Mouse (Mus musculus) myocyte (in vitro differentiated cells): ENCODE measurements around the gene Schip1.

Source experiments
- CEBPB ChIP-seq: IDR thresholded peaks from 2 replicates; pipeline ENCODE4 v1.6.1; 2011; ENCODE audit warnings: mild to moderate bottlenecking, moderate library complexity; ENCODE audit not compliant: poor library complexity, insufficient read depth, severe bottlenecking
- E2F4 ChIP-seq: IDR thresholded peaks from one replicate; pipeline ENCODE4 v1.6.1; 2011; ENCODE audit warnings: mild to moderate bottlenecking, control low read depth, moderate library complexity; ENCODE audit not compliant: insufficient read depth
- MAX ChIP-seq: IDR thresholded peaks from one replicate; pipeline ENCODE4 v1.6.1; 2011; ENCODE audit warnings: low read depth, mild to moderate bottlenecking, control low read depth
- MYOG ChIP-seq, 3 experiments: IDR thresholded peaks; one replicate each; pipeline ENCODE4 v1.6.1; 2011; ENCODE audit warnings: control low read depth in 2 of 3, low read depth in 2 of 3, mild to moderate bottlenecking in 2 of 3; ENCODE audit not compliant: insufficient read length in 2 of 3, control insufficient read depth in 1 of 3, insufficient read depth in 1 of 3
- POLR2A ChIP-seq: IDR thresholded peaks from one replicate; pipeline ENCODE4 v1.6.1; 2011; ENCODE audit warnings: low read depth, mild to moderate bottlenecking, control low read depth, moderate library complexity; ENCODE audit not compliant: insufficient read length
- POLR2AphosphoS2 ChIP-seq: IDR thresholded peaks from one replicate; pipeline ENCODE4 v1.6.1; 2011; ENCODE audit warnings: low read depth, control low read depth; ENCODE audit not compliant: insufficient read length
- TCF12 ChIP-seq: IDR thresholded peaks from one replicate; pipeline ENCODE4 v1.6.1; 2011; ENCODE audit warnings: mild to moderate bottlenecking, control low read depth; ENCODE audit not compliant: poor library complexity, insufficient read depth, severe bottlenecking
- TCF3 ChIP-seq: IDR thresholded peaks from one replicate; pipeline ENCODE4 v1.6.1; 2011; ENCODE audit warnings: low read depth, control low read depth; ENCODE audit not compliant: insufficient read length

DNA sequence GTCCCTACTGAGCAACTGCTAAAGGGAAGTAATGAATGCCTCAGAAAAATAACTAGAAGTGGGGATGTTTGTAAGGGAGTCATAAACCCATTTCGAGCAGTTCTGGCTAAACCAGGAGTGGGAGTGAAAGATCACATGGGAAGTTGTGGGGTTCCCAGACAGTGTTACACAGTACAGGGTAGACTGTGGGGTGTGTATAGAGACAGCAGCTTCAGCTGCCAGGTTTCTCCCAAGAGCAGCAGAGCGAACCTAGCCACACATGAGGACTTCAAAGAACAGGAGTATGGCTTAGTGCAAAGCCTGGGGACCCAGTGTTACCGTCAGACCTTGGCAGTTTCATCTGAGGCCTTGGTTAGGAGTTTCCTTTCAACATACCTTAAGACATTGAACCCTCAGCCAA, 568.1 kb downstream of the Schip1 start:
- TF ChIP-seq POLR2A (no peak), CEBPB (no peak), POLR2AphosphoS2 (no peak), MYOG (IDR thresholded peaks at IDR 0.05; ENCODE audit: control insufficient read depth in 1 of 3, insufficient read depth in 1 of 3, insufficient read length in 2 of 3, low read depth in 2 of 3) (no peak), E2F4 (no peak), TCF12 (no peak), MAX (no peak), TCF3 (no peak)
